Mouse (Mus musculus): ENCODE results near the gene Sorbs2.

Gene Sorbs2

DNA sequence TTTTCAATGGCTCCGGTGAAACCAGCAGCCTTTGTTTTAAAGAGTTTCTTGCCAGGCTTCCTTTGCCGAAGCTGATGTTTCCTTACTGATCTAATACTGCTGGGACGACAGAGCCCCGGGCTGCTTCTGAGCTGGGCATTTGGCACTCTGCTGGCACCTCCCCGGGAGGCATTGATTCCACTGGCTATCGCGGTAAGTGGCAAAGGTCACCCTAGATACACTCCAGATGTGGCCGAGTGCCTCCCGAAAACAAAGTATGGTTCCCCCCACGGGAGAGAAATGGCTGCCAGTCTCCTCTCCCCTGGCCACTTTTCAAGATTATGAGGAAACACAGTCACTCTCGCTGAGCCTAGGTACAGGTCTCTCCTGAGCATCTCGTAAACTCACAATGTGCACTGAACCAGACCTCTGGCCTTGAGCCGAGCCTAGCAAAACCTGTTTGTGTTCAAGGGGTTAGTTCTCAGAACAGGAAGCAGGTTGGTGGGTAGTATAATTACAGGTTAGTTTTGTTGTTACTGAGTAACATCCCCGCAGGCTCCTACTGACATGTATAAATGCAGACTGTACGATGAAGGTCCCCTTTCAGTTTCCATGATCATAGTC is 114.1 kb downstream of the Sorbs2 start:
- no peak for ATAC-seq (ENCODE audit: low TSS enrichment)

GRCm38 (mm10) chr8:45626406-45626805 is 118.8 kb downstream of the Sorbs2 start:
- no peak for ATAC-seq (ENCODE audit: low TSS enrichment)

DNA sequence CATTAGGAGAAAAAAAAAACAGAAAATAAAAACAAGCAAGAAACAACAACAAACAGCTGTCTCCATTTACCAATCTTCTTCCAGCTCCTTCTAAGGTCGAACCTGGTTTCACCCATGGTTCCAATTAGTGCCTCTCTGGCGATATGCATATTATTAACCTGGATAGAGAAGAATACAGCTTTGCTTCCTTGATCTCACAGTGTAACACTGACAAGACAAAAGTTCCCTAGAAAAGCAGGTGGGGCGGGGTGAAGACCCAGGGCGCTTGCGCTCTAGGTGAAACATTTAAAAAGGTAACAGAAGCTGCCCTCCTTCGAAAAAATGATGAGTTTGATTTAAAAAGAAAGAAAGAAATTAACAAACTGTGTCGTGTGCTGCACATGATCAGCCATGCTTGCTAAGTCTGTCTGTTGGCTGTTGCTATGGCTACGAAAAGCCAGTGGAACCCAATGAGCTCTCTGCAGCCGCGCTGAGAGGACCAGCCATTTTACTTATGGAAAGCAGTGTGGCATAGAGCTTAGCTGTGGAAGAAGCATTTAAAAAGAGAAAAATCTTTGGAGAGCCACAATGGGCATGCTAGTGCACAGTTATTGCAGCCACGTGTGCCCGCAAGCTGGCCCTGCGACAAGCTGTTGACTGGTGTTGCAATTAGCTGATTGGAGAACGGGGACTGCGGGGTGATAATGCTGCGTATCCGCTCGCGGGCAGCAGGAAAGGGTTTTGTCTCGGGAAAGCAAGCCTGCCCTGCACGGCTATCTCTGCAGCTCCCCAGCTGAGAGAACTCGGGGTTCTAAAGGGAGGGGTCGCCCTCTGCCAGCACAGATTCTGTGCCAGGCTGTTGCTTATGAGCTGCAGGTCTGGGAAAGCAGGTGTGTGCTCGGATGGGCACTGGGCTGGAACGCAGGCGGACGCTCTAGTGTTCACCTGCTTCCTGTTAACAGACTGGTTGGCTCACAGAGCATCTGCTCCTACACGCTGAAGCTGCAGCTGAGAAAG is 120.0 kb downstream of the Sorbs2 start:
- ATAC-seq (ENCODE audit: low TSS enrichment), result peak; percentile 94

- 0 out of 2 replicates have a peak, but pooled peaks have one; percentile 14 for ATAC-seq (ENCODE audit: low TSS enrichment)
Observed at GRCm38 (mm10) chr8:45628421-45629065, 121.0 kb downstream of the Sorbs2 start.

GRCm38 (mm10) chr8:45629066-45629430 is 121.5 kb downstream of the Sorbs2 start:
- no peak for ATAC-seq (ENCODE audit: low TSS enrichment)

DNA sequence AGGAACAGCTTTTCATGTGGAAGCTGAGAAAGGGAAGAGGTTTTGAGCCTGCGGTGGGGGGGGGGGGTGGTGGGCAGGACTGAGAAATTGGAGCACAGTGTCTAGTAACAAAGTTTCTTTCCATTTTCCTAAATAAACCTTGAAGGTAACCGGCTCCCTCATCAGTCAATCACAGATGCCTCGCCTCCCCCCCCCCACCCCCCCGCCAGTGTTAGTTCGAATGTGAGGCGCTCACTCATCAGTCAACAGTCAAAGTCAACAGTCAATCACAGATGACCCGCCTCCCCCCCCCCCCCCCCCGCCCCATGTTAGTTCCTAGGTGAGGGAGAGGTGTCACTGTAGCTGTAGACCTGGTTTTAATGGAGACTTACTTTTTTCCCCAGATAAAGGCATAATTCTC is 123.4 kb downstream of the Sorbs2 start:
- no peak for ATAC-seq (ENCODE audit: low TSS enrichment)

- peak; percentile 82 for ATAC-seq (ENCODE audit: low TSS enrichment)
Observed at GRCm38 (mm10) chr8:45635155-45635554, 127.6 kb downstream of the Sorbs2 start.

- no peak for ATAC-seq (ENCODE audit: low TSS enrichment)
Observed at GRCm38 (mm10) chr8:45637745-45638144, 130.2 kb downstream of the Sorbs2 start.

DNA sequence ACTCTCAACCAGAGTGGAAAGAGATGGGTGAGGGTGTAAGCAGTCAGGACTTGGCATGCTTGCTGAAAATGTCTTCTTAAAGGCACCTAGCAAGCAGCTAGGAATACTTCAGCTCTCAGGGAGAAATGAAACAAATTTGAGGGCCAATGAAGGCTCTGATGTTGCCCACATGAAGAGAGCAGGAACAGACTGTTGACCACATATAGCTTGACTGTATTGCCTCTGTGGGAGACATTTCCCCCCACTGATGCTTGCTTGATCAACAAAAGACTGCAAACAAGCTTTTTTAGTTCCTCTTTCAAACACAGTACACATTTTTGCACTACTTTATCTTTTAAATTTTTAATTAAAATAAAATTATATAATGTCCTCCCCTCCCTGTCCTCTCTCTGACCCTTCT is 131.9 kb downstream of the Sorbs2 start:
- no peak for ATAC-seq (ENCODE audit: low TSS enrichment)

DNA sequence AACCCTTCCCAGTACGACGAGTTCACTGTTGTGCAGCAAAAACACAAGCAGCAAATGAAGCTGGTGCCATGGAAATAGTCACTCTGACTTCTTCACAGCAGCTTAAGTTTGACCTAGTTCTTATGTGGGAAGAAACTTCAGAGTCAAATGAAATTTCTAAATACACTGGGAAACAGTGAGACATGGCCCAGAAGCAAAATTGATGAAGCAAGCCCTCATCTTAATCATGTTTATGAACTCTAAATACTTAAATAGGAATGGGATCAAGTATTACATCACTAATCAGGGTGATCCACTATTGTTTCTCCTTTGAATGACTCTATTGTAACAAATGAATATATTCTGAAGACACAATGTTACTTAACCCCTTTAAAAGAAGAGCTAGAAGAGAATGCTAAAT is 137.1 kb downstream of the Sorbs2 start:
- ATAC-seq (ENCODE audit: low TSS enrichment), result peak; percentile 45; the same call in 1 of the 2 replicates

DNA sequence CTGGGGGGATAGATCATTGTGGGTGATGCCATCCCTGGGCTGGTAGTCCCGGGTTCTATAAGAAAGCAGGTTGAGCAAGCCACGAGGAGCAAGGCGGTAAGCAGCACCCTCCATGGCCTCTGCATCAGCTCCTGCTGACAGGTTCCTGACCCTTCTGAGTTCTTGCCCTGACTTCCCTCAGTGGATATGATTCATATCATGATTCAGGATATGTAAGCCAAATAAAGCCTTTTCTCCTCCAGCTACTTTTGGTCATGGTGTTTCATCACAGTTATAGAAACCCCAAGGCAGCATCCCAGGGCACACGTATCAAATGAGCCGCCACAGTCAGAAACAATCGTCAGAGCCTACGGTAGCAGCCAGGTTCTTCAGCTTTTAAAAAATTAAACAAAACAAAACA is 141.5 kb downstream of the Sorbs2 start:
- ATAC-seq (ENCODE audit: low TSS enrichment), result no peak

DNA sequence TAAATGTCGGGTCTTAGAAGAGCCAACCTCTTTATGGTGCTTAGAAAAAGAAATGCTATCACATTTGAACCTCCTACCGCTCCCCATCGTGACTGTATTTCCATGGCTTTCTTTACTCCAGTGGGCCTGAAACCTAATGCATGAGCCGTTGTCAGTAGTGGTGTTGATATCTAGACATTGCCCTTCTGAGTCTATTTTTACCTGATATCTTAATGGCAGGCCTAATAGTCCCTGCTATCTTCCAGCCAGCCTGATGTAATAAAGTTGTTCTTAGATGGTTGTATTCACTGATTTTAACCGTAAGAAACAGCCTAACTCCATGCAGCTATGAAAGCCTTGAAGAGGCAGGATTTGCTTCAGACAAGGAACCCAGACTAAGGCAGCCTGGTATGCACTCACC is 142.4 kb downstream of the Sorbs2 start:
- ATAC-seq (ENCODE audit: low TSS enrichment), result no peak

- no peak for ATAC-seq (ENCODE audit: low TSS enrichment)
Observed at GRCm38 (mm10) chr8:45658021-45658420, 150.4 kb downstream of the Sorbs2 start.

- ATAC-seq (ENCODE audit: low TSS enrichment), result peak; percentile 32; the same call in 1 of the 2 replicates
Observed at GRCm38 (mm10) chr8:45658458-45659325, 151.1 kb downstream of the Sorbs2 start.

GRCm38 (mm10) chr8:45659473-45659872 is 151.9 kb downstream of the Sorbs2 start:
- ATAC-seq (ENCODE audit: low TSS enrichment), result no peak

DNA sequence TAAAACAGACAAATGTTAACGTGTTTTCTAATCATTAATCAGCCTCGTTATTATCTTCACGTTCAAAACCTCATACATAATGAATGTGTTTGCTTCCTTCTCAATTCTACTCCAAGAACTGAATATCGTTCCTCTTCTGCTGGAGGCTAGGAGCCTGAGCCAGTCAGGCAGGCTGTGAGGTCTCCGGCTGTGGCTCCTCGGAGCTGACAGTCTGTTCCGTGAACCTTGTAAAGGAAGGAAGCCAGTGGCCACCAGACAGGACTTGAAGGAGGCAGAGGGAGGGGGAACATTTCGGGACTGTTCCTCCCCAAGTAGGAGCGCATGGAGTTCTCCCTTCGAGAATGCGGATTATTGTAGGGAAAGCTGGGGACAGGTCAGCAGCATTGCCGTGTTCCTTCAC is 153.0 kb downstream of the Sorbs2 start:
- ATAC-seq (ENCODE audit: low TSS enrichment), result no peak

DNA sequence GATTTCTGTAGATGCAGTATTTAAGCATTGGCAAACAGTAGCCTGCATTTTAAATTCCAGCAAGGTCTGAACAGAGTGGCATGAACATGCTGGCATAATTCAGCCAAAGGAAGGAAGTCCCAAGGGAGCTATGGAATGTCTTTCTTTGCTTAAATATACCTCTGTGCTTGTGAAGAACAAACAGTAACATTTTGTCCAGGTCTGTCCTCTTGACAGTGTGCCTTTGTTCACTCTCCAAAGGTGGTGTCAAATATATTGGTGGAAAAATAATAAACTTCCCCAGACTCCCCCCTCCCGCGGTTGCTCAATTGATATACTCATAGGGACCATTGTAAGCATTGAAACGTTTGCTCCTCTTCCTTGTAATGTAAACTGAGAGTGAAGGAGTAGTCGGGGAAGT is 154.0 kb downstream of the Sorbs2 start:
- no peak for ATAC-seq (ENCODE audit: low TSS enrichment)

GRCm38 (mm10) chr8:45666221-45666620 is 158.6 kb downstream of the Sorbs2 start:
- no peak for ATAC-seq (ENCODE audit: low TSS enrichment)

- ATAC-seq (ENCODE audit: low TSS enrichment), result peak; percentile 86
Observed at GRCm38 (mm10) chr8:45673149-45673548, 165.6 kb downstream of the Sorbs2 start.

GRCm38 (mm10) chr8:45675821-45676279 is 168.3 kb downstream of the Sorbs2 start:
- ATAC-seq (ENCODE audit: low TSS enrichment), result no peak

GRCm38 (mm10) chr8:45677114-45677853 is 169.7 kb downstream of the Sorbs2 start:
- no peak for ATAC-seq (ENCODE audit: low TSS enrichment)

Data from frontal cortex, adult (tissue).